Mouse (Mus musculus): ENCODE data around the gene Trim60. TPM values are rescaled to one million over a fixed set of nuclear protein-coding genes. Genes with fewer than 3 reads are reported as not detected.

The Trim60 gene
- polyA plus RNA-seq, 1 experiment from 2014 or later: not detected

Other genes starting within 250 kb of the Trim60 start
- 7.7 to 17.3 TPM (median 9.3 TPM) in 3 replicates for gene Klhl2, start 168.6 kb downstream of the Trim60 start, polyA plus RNA-seq (2018)
- gene Tmem192, start 71.4 kb downstream of the Trim60 start, polyA plus RNA-seq (2018): 62.4 to 115 TPM (median 70.6 TPM) in 3 replicates
- gene Trim75, start 30.8 kb downstream of the Trim60 start, polyA plus RNA-seq (2018): not detected in 3 replicates
- not detected in 3 replicates for gene Trim61, start 61 bp downstream of the Trim60 start, polyA plus RNA-seq (2018)
- gene Apela, start 18.8 kb upstream of the Trim60 start, polyA plus RNA-seq (2018): not detected in 3 replicates
- not detected in 3 replicates for gene Gm10663, start 56.4 kb upstream of the Trim60 start, polyA plus RNA-seq (2018)
- gene BC030870, start 111.0 kb upstream of the Trim60 start, polyA plus RNA-seq (2018): not detected in 3 replicates